Mouse (Mus musculus): ENCODE measurements at regions not wholly inside any gene's neighbourhood (a gene's known extent, or its start where the extent isn't known, plus 50 kb on each side); places are given as distances from the start of the nearest gene placed in this dataset.

DNA sequence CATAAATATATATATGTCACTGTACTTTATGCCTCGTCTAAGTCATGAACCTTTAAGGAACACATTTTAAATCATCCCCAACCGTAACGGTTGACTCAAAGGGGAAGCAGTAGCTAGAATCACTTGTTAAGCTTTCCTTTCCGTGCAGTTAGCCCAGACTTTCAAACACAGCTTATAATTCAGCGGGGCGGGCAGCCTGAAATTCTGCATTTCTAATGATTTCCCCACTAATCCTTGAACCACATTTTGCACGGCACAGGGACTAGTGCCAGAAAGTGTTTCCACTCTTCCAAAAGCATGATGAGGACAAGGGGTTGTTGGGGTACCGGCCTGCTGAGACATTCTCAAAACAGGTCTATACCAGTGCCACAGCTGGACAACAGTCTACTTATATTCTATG lies 195.1 kb upstream of the Spred2 start:
- intact Hi-C loops (cut with DNase I): no loop called here
- no peak for DNase-seq

- no peak for DNase-seq
- intact Hi-C loops (cut with DNase I): no loop called here
Measured at GRCm38 (mm10) chr11:19730747-19731146, 193.4 kb upstream of the Spred2 start.

- no peak for DNase-seq
- intact Hi-C loops (cut with DNase I): no loop called here
Measured at GRCm38 (mm10) chr11:19736076-19736475, 188.1 kb upstream of the Spred2 start.

DNA sequence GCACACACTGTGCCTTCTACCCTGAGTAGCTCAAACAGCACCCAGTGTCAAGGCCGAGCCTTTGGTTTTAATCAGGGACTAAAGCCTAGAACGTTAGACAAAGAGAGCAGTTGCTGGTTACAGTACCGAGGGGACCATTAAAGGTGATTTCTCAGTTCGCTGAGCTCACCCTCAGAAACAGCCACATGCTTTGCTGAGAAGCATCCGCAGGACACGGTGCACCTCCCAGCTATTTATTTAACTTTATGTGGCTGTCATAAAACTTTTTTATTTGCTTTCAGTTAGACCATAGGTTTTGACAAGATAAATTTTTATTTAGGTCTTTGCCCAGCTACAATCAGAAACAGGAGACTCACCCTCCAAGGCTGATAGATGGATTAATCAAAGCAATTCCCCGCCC lies 187.2 kb upstream of the Spred2 start:
- intact Hi-C loops (cut with DNase I): no loop called here
- no peak for DNase-seq

- DNase-seq: no peak
- intact Hi-C loops (cut with DNase I): no loop called here
Measured at GRCm38 (mm10) chr11:19737331-19737730, 186.8 kb upstream of the Spred2 start.

GRCm38 (mm10) chr11:19737807-19738206 lies 186.4 kb upstream of the Spred2 start:
- DNase-seq: no peak
- intact Hi-C loops (cut with DNase I): no loop called here

DNA sequence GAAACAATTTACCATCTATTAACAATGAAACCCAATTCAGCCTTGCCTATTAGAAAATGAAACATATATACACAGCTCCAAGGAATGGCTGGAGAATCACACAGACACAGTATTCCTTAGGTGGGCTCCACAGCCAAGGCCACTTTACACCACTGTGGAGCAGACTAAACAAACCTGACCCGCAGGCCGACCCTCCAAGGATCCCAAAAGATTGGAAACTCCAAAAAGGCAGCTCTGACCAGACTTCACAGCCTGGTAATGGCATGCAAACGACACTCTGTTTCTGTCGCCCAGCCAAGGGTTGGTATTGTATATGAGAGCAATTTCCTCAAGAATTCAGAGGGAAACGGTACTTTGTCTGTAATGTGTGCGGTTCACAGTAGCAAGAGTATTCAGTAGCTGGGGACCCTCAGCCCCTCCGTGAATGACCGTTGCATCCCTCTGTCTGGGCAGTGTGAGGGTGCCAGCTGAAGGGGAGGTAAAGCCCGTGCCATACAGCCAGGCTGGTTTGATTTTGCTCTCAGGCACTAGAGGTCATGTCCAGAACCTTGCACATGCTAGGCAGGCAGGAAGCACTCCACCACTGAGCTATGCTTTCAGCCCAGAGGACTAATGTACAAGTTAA lies 184.5 kb upstream of the Spred2 start:
- intact Hi-C loops (cut with DNase I): no loop called here
- DNase-seq: no peak

DNA sequence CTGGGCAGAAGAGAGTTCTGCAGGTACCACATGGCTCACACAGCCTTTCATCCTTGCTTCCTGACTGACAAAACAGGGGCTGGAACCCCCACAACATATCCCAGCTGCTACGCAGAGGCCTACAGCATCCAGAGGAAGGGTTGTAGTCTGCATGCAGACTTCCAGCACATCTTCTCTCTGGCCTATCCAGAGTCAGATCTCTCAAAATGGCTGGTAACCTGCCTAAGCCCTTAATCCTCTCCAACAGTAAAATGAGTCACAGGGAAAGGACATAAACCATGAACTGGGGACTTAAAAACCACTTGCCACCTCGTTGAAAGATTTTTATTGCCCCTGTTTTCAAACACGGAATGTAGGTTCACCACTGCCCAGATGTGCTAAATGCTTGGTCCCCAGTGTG lies 183.6 kb upstream of the Spred2 start:
- DNase-seq: no peak
- intact Hi-C loops (cut with DNase I): no loop called here

- DNase-seq: no peak
- intact Hi-C loops (cut with DNase I): no loop called here
Measured at GRCm38 (mm10) chr11:19747097-19747972, 176.8 kb upstream of the Spred2 start.

- intact Hi-C loops (cut with DNase I): no loop called here
- no peak for DNase-seq
Measured at GRCm38 (mm10) chr11:19747973-19748559, 176.1 kb upstream of the Spred2 start.

- no peak for DNase-seq
- intact Hi-C loops (cut with DNase I): no loop called here
Measured at GRCm38 (mm10) chr11:19758892-19759291, 165.3 kb upstream of the Spred2 start.

DNA sequence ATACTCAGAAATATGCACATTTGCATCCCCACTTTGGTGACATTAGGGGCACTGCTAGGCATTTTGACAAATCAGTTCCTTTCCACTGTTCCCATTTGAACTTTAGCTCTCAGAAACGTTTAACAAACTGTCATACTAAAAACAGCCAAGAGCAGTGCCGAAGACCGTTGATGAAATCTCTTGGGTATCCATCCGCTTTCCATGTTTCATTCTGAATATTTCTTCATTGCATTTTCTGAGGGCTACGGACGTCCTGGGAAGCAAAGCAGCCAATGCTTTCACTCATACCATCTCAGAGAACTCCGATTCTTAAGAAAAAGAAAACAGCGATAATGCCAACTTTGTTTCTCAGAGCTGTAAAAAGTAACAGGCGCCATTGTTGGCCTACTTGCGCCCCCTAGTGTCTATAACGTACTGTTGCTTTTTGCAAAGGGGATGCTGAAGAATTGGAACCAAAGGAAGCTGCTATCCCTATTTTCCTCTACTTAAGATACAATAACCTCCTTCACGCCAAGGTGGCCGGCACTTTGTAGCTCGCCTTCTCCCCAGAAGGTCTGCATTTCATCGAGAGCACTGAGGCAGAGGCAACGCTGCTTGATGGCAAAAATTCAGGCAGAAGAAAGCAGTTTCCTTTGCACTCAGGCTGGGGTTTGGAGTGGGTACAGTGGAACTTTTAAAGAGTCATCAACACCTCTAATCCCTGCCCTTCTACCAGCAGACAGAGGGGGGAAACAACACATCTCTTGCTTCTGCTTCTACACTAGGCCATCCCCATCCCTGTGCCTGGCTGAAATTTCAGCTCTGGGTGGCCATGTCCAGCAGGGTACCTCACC lies 163.1 kb upstream of the Spred2 start:
- peak; percentile 48 to 72 for DNase-seq
- intact Hi-C loops (cut with DNase I): loop anchor here (2.0 to 10.0 kb wide), 5 partner anchors 156 to 1609 kb away; no protein-coding TSS in a partner anchor

DNA sequence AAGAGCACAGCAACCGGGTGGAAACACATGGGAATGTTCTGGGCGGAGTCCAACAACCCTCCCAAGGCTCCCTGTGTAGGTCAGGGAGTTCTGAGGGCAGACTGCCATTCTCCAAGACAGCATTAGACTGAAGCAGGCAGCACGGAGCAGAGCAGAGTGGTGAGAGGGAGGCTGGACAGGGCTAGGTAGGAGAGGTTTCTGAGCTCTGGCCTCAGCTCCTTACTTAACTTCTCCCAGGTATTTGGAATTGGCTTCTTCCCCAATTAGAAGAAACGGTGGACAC lies 162.5 kb upstream of the Spred2 start:
- intact Hi-C loops (cut with DNase I): loop anchor here (2.0 to 10.0 kb wide), 5 partner anchors 157 to 1609 kb away; no protein-coding TSS in a partner anchor
- peak in 1 of 2 experiments; percentile 12 for DNase-seq

- DNase-seq: no peak
- intact Hi-C loops (cut with DNase I): loop anchor here (10.0 kb wide), 1 partner anchor 163 kb away; no protein-coding TSS in a partner anchor
Measured at GRCm38 (mm10) chr11:19767316-19767715, 156.9 kb upstream of the Spred2 start.

- intact Hi-C loops (cut with DNase I): loop anchor here (10.0 kb wide), 1 partner anchor 163 kb away; no protein-coding TSS in a partner anchor
- no peak for DNase-seq
Measured at GRCm38 (mm10) chr11:19767871-19768270, 156.3 kb upstream of the Spred2 start.

- intact Hi-C loops (cut with DNase I): loop anchor here (10.0 kb wide), 1 partner anchor 164 kb away; no protein-coding TSS in a partner anchor
- no peak for DNase-seq
Measured at GRCm38 (mm10) chr11:19768962-19769361, 155.2 kb upstream of the Spred2 start.

- intact Hi-C loops (cut with DNase I): no loop called here
- no peak for DNase-seq
Measured at GRCm38 (mm10) chr11:19774010-19774409, 150.2 kb upstream of the Spred2 start.

- DNase-seq: peak in 1 of 2 experiments; percentile 13
- intact Hi-C loops (cut with DNase I): no loop called here
Measured at GRCm38 (mm10) chr11:19775741-19776140, 148.4 kb upstream of the Spred2 start.

- no peak for DNase-seq
- intact Hi-C loops (cut with DNase I): no loop called here
Measured at GRCm38 (mm10) chr11:19776473-19777200, 147.5 kb upstream of the Spred2 start.

- intact Hi-C loops (cut with DNase I): no loop called here
- DNase-seq: no peak
Measured at GRCm38 (mm10) chr11:19778191-19778590, 146.0 kb upstream of the Spred2 start.

Data from heart, postnatal 14 days (tissue).